Mouse (Mus musculus) midbrain, embryonic 12.5 days (tissue): ENCODE results near the gene Ramp2. TPM values are rescaled to one million over a fixed set of nuclear protein-coding genes. Genes with fewer than 3 reads are reported as not detected.

Experiments
- ATAC-seq: fragments of 200-750 bp; cut with Nextera tagmentation; 2 replicates; pipeline ENCODE4 v1.8.0; 2017; ENCODE audit warnings: low read depth, moderate TSS enrichment, moderate library complexity; ENCODE audit not compliant: low FRiP score
- H3K27ac ChIP-seq: fragments of 300-500 bp; sonication (generic); replicated peaks from 2 replicates; pipeline ENCODE4 v1.5.1; 2016; ENCODE audit warnings: mild to moderate bottlenecking
- H3K27me3 ChIP-seq: fragments of 300-500 bp; sonication (generic); 2 replicates; pipeline ENCODE4 v1.6.1; 2016; ENCODE audit warnings: mild to moderate bottlenecking
- H3K36me3 ChIP-seq: fragments of 300-500 bp; sonication (generic); 2 replicates; pipeline ENCODE4 v1.6.1; 2016
- H3K4me1 ChIP-seq: fragments of 300-500 bp; sonication (generic); 2 replicates; pipeline ENCODE4 v1.6.1; 2016
- H3K4me2 ChIP-seq: fragments of 300-500 bp; sonication (generic); replicated peaks from 2 replicates; pipeline ENCODE4 v1.6.1; 2016; ENCODE audit warnings: mild to moderate bottlenecking, moderate library complexity
- H3K4me3 ChIP-seq: fragments of 300-500 bp; sonication (generic); 2 replicates; pipeline ENCODE4 v1.5.1; 2016; ENCODE audit warnings: mild to moderate bottlenecking
- H3K9ac ChIP-seq: fragments of 300-500 bp; sonication (generic); replicated peaks from 2 replicates; pipeline ENCODE4 v1.6.1; 2016; ENCODE audit warnings: mild to moderate bottlenecking, moderate library complexity
- H3K9me3 ChIP-seq: fragments of 300-500 bp; sonication (generic); 2 replicates; pipeline ENCODE4 v1.6.1; 2016; ENCODE audit warnings: mild to moderate bottlenecking
- WGBS: fragments of 180-500 bp; shearing (Covaris S2); methylation state at CpG from one replicate; pipeline ENCODE4 v1.1.7; 2016; 5-methylcytosine and 5-hydroxymethylcytosine counted together
- polyA plus RNA-seq: library from polyadenylated mRNA; unstranded; fragments of >200 nt; fragmentation: Nextera tagmentation; extraction: Ambion mirVana; gene quantifications from 2 replicates; pipeline ENCODE4 v1.2.1, GENCODE M21; 2016

The Ramp2 gene
- polyA plus RNA-seq, 1 experiment from 2014 or later = 76.3 TPM

- no peaks in the 10 kb centered on the region for H3K9me3 ChIP-seq
- H3K9ac ChIP-seq = no peak overlapping the region
- H3K36me3 ChIP-seq = no peaks in the 10 kb centered on the region
- peaks cover 45% of the 10 kb centered on the region for H3K27me3 ChIP-seq
- no peak overlapping the region for H3K4me2 ChIP-seq
- 46% methylated on average over 4 of the region's 4 CpGs for WGBS
- ATAC-seq = no peak
- H3K4me1 ChIP-seq = peaks cover 14% of the 10 kb centered on the region; the same call in 1 of the 2 replicates
- H3K27ac ChIP-seq = no peak overlapping the region
- H3K4me3 ChIP-seq = no peak overlapping the region
These were observed 757 bp upstream of the Ramp2 start for GRCm38 (mm10) chr11:101245071-101245470.

GRCm38 (mm10) chr11:101246702-101247012, 829 bp downstream of the Ramp2 start:
- no peaks in the 10 kb centered on the region for H3K9me3 ChIP-seq
- WGBS = 5% methylated on average over 7 of the region's 7 CpGs
- peak overlapping the region; percentile 73 for H3K9ac ChIP-seq
- peaks cover 45% of the 10 kb centered on the region for H3K27me3 ChIP-seq
- no peak overlapping the region; the same call in 1 of the 2 replicates for H3K27ac ChIP-seq
- H3K4me1 ChIP-seq = peaks cover 14% of the 10 kb centered on the region; the same call in 1 of the 2 replicates
- H3K36me3 ChIP-seq = no peaks in the 10 kb centered on the region
- ATAC-seq = peak; percentile 38; the same call in 1 of the 2 replicates
- peak overlapping the region; percentile 85 for H3K4me2 ChIP-seq
- H3K4me3 ChIP-seq = peak overlapping the region; percentile 54

GRCm38 (mm10) chr11:101247521-101248030, 1.7 kb downstream of the Ramp2 start:
- peaks cover 14% of the 10 kb centered on the region; the same call in 1 of the 2 replicates for H3K4me1 ChIP-seq

GRCm38 (mm10) chr11:101248258-101248994, 2.6 kb downstream of the Ramp2 start:
- Histone ChIP-seq H3K27me3 (peaks cover 45% of the 10 kb centered on the region), H3K36me3 (no peaks in the 10 kb centered on the region), H3K4me3 (no peak overlapping the region), H3K4me2 (no peak overlapping the region), H3K27ac (no peak overlapping the region), H3K9me3 (no peaks in the 10 kb centered on the region), H3K9ac (no peak overlapping the region), H3K4me1 (peaks cover 19% of the 10 kb centered on the region)
- no peak for ATAC-seq
- WGBS = 38% methylated on average over 14 of the region's 14 CpGs

More at GRCm38 (mm10) chr11:101247521-101248030, 1.7 kb downstream of the Ramp2 start:
- Histone ChIP-seq H3K9ac (no peak overlapping the region), H3K27ac (no peak overlapping the region), H3K27me3 (peaks cover 45% of the 10 kb centered on the region), H3K4me2 (no peak overlapping the region), H3K36me3 (no peaks in the 10 kb centered on the region), H3K4me3 (no peak overlapping the region), H3K9me3 (no peaks in the 10 kb centered on the region)
- WGBS = 82% methylated on average over 6 of the region's 6 CpGs
- ATAC-seq = no peak

GRCm38 (mm10) chr11:101251031-101251430, 5.2 kb downstream of the Ramp2 start:
- Histone ChIP-seq H3K27ac (no peak overlapping the region), H3K4me3 (no peak overlapping the region), H3K9me3 (no peaks in the 10 kb centered on the region), H3K36me3 (peaks cover 3% of the 10 kb centered on the region; the same call in 1 of the 2 replicates), H3K4me2 (no peak overlapping the region), H3K4me1 (peaks cover 22% of the 10 kb centered on the region), H3K27me3 (peaks cover 25% of the 10 kb centered on the region), H3K9ac (no peak overlapping the region)
- WGBS = 92% methylated on average over 2 of the region's 2 CpGs
- no peak for ATAC-seq

- H3K4me2 ChIP-seq = peak overlapping the region; percentile 77
- H3K27ac ChIP-seq = peak overlapping the region; percentile 76; the same call in 1 of the 2 replicates
- peaks cover 6% of the 10 kb centered on the region for H3K27me3 ChIP-seq
- peaks cover 8% of the 10 kb centered on the region; the same call in 1 of the 2 replicates for H3K36me3 ChIP-seq
- WGBS = 13% methylated on average over 7 of the region's 7 CpGs
- no peak for ATAC-seq
- H3K4me3 ChIP-seq = peak overlapping the region; percentile 58
- H3K9ac ChIP-seq = peak overlapping the region; percentile 80
- peaks cover 12% of the 10 kb centered on the region for H3K4me1 ChIP-seq
- H3K9me3 ChIP-seq = no peaks in the 10 kb centered on the region
These were observed 7.1 kb downstream of the Ramp2 start for GRCm38 (mm10) chr11:101252941-101253340.

- Histone ChIP-seq H3K36me3 (peaks cover 8% of the 10 kb centered on the region; the same call in 1 of the 2 replicates), H3K4me3 (peak within 1 kb of the TSS; percentile 58), H3K9me3 (no peaks in the 10 kb centered on the region), H3K4me2 (peak within 1 kb of the TSS; percentile 77), H3K27ac (peak within 1 kb of the TSS; percentile 76), H3K27me3 (no peaks in the 10 kb centered on the region; the same call in 1 of the 2 replicates), H3K9ac (peak within 1 kb of the TSS; percentile 80), H3K4me1 (peaks cover 12% of the 10 kb centered on the region)
- ATAC-seq = peak; percentile 56
- 1% methylated on average over 37 of the region's 40 CpGs for WGBS
These were observed 8.0 kb downstream of the Ramp2 start, which contains the start of gene Vps25 for GRCm38 (mm10) chr11:101253613-101254389. TSS of gene Vps25 (plus strand) at chr11:101253707.

- H3K36me3 ChIP-seq = peaks cover 11% of the 10 kb centered on the region; the same call in 1 of the 2 replicates
- no peak overlapping the region for H3K9ac ChIP-seq
- H3K9me3 ChIP-seq = no peaks in the 10 kb centered on the region
- H3K27me3 ChIP-seq = peaks cover 12% of the 10 kb centered on the region
- H3K4me3 ChIP-seq = no peak overlapping the region
- no peak for ATAC-seq
- peaks cover 34% of the 10 kb centered on the region for H3K4me1 ChIP-seq
- 92% methylated on average over 13 of the region's 13 CpGs for WGBS
- no peak overlapping the region for H3K27ac ChIP-seq
- H3K4me2 ChIP-seq = no peak overlapping the region
These were observed 10.3 kb downstream of the Ramp2 start for GRCm38 (mm10) chr11:101255826-101256775.

GRCm38 (mm10) chr11:101259261-101259712, 13.5 kb downstream of the Ramp2 start:
- 41% methylated on average over 6 of the region's 6 CpGs for WGBS
- Histone ChIP-seq H3K4me2 (peak overlapping the region; percentile 98), H3K36me3 (peaks cover 11% of the 10 kb centered on the region; the same call in 1 of the 2 replicates), H3K9ac (no peak overlapping the region), H3K4me3 (peak overlapping the region; percentile 50; the same call in 1 of the 2 replicates), H3K9me3 (no peaks in the 10 kb centered on the region), H3K4me1 (peaks cover 47% of the 10 kb centered on the region), H3K27ac (peak overlapping the region; percentile 47; the same call in 1 of the 2 replicates), H3K27me3 (peaks cover 44% of the 10 kb centered on the region)
- ATAC-seq = no peak

GRCm38 (mm10) chr11:101259948-101260825, 14.4 kb downstream of the Ramp2 start, which contains the start of gene Wnk4:
TSS of gene Wnk4 (plus strand) at chr11:101260567.
- Histone ChIP-seq H3K9ac (peak within 1 kb of the TSS; percentile 71), H3K36me3 (peaks cover 11% of the 10 kb centered on the region; the same call in 1 of the 2 replicates), H3K4me3 (peak within 1 kb of the TSS; percentile 50), H3K4me1 (peaks cover 50% of the 10 kb centered on the region), H3K4me2 (peak within 1 kb of the TSS; percentile 98), H3K27me3 (peaks cover 52% of the 10 kb centered on the region), H3K9me3 (no peaks in the 10 kb centered on the region), H3K27ac (peak within 1 kb of the TSS; percentile 58)
- WGBS = 0% methylated on average over 42 of the region's 43 CpGs
- peak; percentile 80 for ATAC-seq
